Mouse (Mus musculus) cortical plate, adult 2 months (tissue): Measurements from ENCODE around the gene Gskip. TPM values are rescaled to one million over a fixed set of nuclear protein-coding genes. Genes with fewer than 3 reads are reported as not detected.

ENCODE experiments used
- H3K27ac ChIP-seq: fragments of 200-500 bp; 2 replicates; pipeline ENCODE4 v1.5.1; 2012; ENCODE audit warnings: low read length, control low read depth, inconsistent platforms; ENCODE audit not compliant: insufficient read depth
- H3K4me1 ChIP-seq: fragments of 200-500 bp; 2 replicates; pipeline ENCODE4 v1.6.1; 2011; ENCODE audit warnings: low read length; ENCODE audit not compliant: control insufficient read depth, insufficient read depth
- H3K4me3 ChIP-seq: fragments of 200-500 bp; 2 replicates; pipeline ENCODE4 v1.5.1; 2011; ENCODE audit warnings: mild to moderate bottlenecking, low read length, control low read depth; ENCODE audit not compliant: insufficient read depth
- CTCF ChIP-seq: fragments of 200-500 bp; IDR thresholded peaks from 2 replicates; pipeline ENCODE4 v1.5.1; 2011; ENCODE audit warnings: mild to moderate bottlenecking, control low read depth, low read length; ENCODE audit not compliant: insufficient read depth; ENCODE audit errors: extremely low read depth
- POLR2A ChIP-seq: fragments of 200-500 bp; IDR thresholded peaks from 2 replicates; pipeline ENCODE4 v1.6.1; 2011; ENCODE audit warnings: mild to moderate bottlenecking, low read length, control low read depth; ENCODE audit not compliant: insufficient read depth; ENCODE audit errors: extremely low read depth
- polyA plus RNA-seq: library from polyadenylated mRNA; depleted of rRNA; stranded (reverse); fragments of >200 nt; gene quantifications from 2 replicates; pipeline ENCODE4 v1.2.3, GENCODE M21; 2012; rRNA removed

Gskip gene
- polyA plus RNA-seq, 1 experiment: 23.2 TPM

- Histone ChIP-seq H3K4me3 (no peak overlapping the region), H3K27ac (no peak overlapping the region), H3K4me1 (no peaks in the 10 kb centered on the region)
- TF ChIP-seq POLR2A: no peak
- no peak for TF ChIP-seq CTCF
Measured at GRCm38 (mm10) chr12:105735889-105736251, 51.2 kb downstream of the Gskip start.

- Histone ChIP-seq H3K27ac (no peak overlapping the region), H3K4me1 (no peaks in the 10 kb centered on the region), H3K4me3 (no peak overlapping the region)
- TF ChIP-seq POLR2A (no peak), CTCF (no peak)
Measured at GRCm38 (mm10) chr12:105738316-105739096, 53.9 kb downstream of the Gskip start.

DNA sequence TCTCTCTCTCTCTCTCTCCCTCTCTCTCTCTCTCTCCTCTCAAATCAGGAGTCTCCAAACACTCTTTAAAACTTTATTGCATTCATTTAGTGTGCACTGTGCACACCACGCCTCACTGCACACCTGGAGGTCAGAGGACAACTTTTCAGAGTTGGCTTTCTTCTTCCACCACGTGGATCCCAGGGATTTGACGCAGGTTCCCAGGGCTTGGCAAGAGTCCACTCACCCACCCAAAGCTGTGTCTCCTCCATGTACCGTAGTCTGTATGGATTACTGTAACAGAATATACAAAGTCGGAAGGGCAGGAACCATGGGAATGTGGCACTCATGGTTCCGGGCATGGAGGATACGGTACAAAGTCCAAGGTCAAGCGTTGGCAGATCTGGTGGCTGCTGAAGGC is 55.0 kb downstream of the Gskip start:
- TF ChIP-seq POLR2A (no peak), CTCF (no peak)
- no peaks in the 10 kb centered on the region for H3K4me1 ChIP-seq
- H3K4me3 ChIP-seq: no peak overlapping the region
- no peak overlapping the region for H3K27ac ChIP-seq

- Histone ChIP-seq H3K27ac (no peak overlapping the region), H3K4me3 (no peak overlapping the region), H3K4me1 (no peaks in the 10 kb centered on the region)
- TF ChIP-seq CTCF: no peak
- TF ChIP-seq POLR2A: no peak
Measured at GRCm38 (mm10) chr12:105748114-105748513, 63.5 kb downstream of the Gskip start.

Other genes starting within 250 kb of the Gskip start
- gene D430019H16Rik, start 231.0 kb upstream of the Gskip start, polyA plus RNA-seq: 60.9 and 65.5 TPM in 2 replicates
- 0.26 and 0.38 TPM in 2 replicates for gene Bdkrb2, start 121.6 kb upstream of the Gskip start, polyA plus RNA-seq
- gene Bdkrb1, start 81.7 kb upstream of the Gskip start, polyA plus RNA-seq: 0.06 TPM in 1 of 2 replicates, not detected in the other
- 31.2 and 32.6 TPM in 2 replicates for gene Atg2b, start 382 bp downstream of the Gskip start, polyA plus RNA-seq
- gene Ak7, start 21.1 kb downstream of the Gskip start, polyA plus RNA-seq: 0.66 and 2.1 TPM in 2 replicates
- 95.7 and 105 TPM in 2 replicates for gene Papola, start 99.9 kb downstream of the Gskip start, polyA plus RNA-seq